Mouse (Mus musculus): Measurements from ENCODE around the gene Ticam1. TPM values are rescaled to one million over a fixed set of nuclear protein-coding genes. Genes with fewer than 3 reads are reported as not detected.
A peak's percentile ranks its signal among the peaks of the same experiment; 100 is the strongest.

The Ticam1 gene
- polyA plus RNA-seq, 1 experiment: not detected

DNA sequence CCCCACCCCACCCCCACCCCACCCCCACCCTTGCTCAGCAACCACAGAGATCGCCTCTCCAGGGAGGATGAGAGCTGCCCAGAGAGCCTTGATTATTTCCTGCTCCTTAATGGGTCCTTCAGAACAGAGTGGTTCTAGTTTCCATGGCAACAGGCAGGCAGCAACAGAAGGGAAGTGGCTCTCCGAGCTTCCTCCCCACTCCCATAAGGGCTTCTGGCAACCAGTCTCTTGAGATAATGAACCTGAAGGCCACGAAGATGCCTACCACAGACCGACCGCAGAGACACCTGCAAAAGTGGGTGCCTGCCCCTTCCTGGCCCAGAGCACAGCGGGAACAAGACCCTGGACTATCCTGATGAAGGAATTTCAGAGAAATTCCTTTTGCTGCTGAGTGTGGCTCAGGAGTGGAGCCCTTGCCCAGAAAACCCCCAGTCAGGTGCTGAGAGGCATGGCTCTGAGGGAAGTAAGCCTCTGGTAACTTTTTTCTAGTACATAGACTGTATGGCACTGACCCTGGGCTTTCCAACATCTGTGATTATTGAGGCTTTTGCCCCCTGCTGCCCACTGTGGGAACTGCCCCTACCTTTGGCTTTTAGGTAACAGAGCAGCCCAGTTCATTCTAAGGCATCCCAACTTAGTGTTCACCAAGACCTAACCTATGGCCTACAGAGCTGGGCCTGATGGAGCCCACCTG lies 25.3 kb downstream of the Ticam1 start:
- Histone ChIP-seq H3K4me3 (ENCODE audit: insufficient read depth, low read depth, low read length) (0 out of 2 replicates have a peak overlapping the region, but pooled peaks have one; percentile 3), H3K4me1 (ENCODE audit: control insufficient read depth, insufficient read depth, low read length) (peaks cover 22% of the 10 kb centered on the region), H3K27ac (ENCODE audit: insufficient read depth, low read depth, low read length) (peak overlapping the region; percentile 73)
- 5% methylated on average over 6 of the region's 6 CpGs for WGBS
- TF ChIP-seq POLR2A (IDR thresholded peaks at IDR 0.05; ENCODE audit: insufficient read depth, low read depth, low read length) (no peak), CTCF (IDR thresholded peaks at IDR 0.05; ENCODE audit: insufficient read depth, low read depth, low read length) (peak; percentile 38; the same call in 1 of the 2 replicates)

DNA sequence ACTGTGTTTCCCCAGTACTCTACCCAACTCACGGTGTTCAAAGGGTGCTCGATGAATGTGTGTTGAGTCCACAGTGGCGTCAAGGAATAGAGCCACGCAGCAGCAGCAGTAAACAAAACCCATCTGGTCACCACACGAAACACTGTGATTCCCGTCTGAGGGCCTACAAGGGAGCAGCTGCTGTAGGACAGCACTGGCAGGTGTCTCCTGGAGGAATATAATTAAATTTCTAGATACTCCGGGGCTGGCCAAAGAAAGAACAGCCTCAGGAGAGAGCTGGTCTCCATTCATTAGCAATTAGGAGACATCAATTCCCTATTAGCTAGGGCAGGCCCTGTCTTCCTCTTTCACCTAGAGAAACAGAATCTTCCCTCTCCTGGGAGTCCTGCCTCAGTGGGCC lies 31.0 kb downstream of the Ticam1 start:
- Histone ChIP-seq H3K4me1 (ENCODE audit: control insufficient read depth, insufficient read depth, low read length) (peaks cover 13% of the 10 kb centered on the region; the same call in 1 of the 2 replicates), H3K27ac (ENCODE audit: insufficient read depth, low read depth, low read length) (no peak overlapping the region), H3K4me3 (ENCODE audit: insufficient read depth, low read depth, low read length) (no peak overlapping the region)
- 63% methylated on average over 7 of the region's 7 CpGs for WGBS
- no peak for TF ChIP-seq CTCF (IDR thresholded peaks at IDR 0.05; ENCODE audit: insufficient read depth, low read depth, low read length)
- TF ChIP-seq POLR2A (IDR thresholded peaks at IDR 0.05; ENCODE audit: insufficient read depth, low read depth, low read length): no peak

DNA sequence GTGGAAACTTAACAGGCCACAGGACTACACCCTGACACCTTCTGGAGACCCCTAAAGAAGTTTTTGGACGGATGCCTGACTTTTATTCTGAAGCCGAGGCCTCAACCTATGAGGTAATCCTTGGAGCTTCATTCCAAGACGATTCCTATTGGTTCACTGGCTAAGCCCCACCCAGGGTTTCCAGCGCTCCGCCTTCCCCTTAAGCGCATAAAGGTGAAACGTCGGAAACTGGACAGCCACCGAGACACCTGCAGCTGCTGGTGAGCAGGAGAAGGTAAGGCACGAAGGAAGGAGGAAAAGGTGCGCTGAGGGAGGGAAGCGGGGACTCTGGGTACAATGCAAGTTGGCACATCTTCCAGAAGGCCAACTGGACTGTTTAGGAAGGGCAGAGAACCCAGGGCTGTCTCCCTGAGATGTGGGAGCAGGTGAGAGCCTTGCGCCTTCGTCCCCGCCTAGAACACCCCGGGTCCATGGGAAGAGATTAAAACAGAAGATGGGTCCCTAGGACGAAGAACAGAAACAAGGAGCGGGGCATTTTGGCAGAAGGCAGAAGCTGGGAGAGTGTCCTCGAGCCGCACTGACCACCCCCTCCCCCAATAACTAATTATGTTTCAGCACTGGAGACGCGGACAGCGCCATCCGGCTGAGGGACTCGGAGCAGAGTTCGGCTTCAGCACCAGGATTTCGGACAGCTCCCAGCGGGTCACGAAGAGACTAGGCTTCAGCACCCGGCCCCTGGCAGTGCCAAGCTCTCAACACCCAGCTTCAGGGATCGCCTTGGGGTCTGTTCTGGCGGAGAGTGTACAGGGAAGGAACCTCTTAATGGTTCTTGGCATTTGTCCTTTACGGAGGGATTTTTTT lies 34.8 kb downstream of the Ticam1 start:
- under 1% methylated on average over 33 of the region's 33 CpGs for WGBS
- peaks cover 9% of the 10 kb centered on the region for H3K4me1 ChIP-seq (ENCODE audit: control insufficient read depth, insufficient read depth, low read length)
- peak overlapping the region; percentile 79 for H3K4me3 ChIP-seq (ENCODE audit: insufficient read depth, low read depth, low read length)
- TF ChIP-seq POLR2A (IDR thresholded peaks at IDR 0.05; ENCODE audit: insufficient read depth, low read depth, low read length) (peak; percentile 87; the same call in 1 of the 2 replicates), CTCF (IDR thresholded peaks at IDR 0.05; ENCODE audit: insufficient read depth, low read depth, low read length) (no peak)
- peak overlapping the region; percentile 63 for H3K27ac ChIP-seq (ENCODE audit: insufficient read depth, low read depth, low read length)

DNA sequence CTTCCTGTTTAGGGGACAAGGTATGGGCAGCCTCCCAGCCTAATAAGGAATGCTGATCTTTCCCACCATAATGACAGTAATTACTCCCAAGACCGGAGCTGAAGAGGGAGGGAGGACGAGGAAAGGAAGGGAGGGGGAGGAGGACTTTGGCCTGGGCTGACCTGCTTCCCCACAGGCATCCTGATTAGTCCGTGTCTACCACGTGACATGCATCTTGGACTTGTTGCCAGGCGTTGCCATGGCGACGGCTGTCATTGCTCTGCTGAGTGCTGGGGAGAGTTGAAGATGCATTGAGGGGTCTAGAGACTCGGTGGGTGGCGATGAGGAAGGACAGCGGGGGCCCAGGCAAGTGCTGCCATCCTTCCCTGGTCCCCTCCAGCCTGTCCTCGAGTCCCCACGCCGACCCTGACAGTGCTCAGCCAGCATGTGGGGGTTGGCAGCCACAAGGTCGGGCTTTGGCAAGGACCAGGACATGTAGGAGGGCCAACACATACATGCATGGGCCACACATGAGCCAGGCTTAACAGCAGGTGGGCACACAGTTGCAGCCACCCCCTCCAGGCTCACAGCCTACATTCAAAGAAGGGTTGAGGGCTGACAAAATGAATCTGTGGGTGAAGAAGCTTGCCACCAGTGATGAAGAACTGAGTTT lies 42.6 kb downstream of the Ticam1 start:
- Histone ChIP-seq H3K27ac (ENCODE audit: insufficient read depth, low read depth, low read length) (peak overlapping the region; percentile 92), H3K4me1 (ENCODE audit: control insufficient read depth, insufficient read depth, low read length) (peaks cover 19% of the 10 kb centered on the region), H3K4me3 (ENCODE audit: insufficient read depth, low read depth, low read length) (peak overlapping the region; percentile 11; the same call in 1 of the 2 replicates)
- TF ChIP-seq CTCF (IDR thresholded peaks at IDR 0.05; ENCODE audit: insufficient read depth, low read depth, low read length) (no peak), POLR2A (IDR thresholded peaks at IDR 0.05; ENCODE audit: insufficient read depth, low read depth, low read length) (no peak)
- 1% methylated on average over 14 of the region's 14 CpGs for WGBS

DNA sequence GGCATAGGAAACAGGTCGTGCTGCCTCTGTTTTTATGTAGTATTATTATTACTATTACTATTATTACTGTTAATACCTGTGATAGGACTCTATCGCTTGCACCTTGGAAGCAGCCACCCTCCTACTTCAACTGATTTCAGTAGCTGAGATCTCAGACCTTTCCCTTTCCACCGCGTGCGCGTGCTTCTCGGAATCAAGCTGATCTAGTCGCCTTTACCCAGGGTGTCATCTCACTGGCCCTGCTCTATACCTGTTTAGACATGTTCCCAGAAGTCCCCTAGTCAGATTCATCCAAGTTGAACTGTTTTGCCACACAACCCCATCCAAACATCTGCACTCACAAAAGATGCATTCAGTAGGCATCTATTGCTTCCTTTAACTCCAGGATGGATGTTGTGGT lies 43.2 kb downstream of the Ticam1 start:
- H3K4me3 ChIP-seq (ENCODE audit: insufficient read depth, low read depth, low read length): no peak overlapping the region

DNA sequence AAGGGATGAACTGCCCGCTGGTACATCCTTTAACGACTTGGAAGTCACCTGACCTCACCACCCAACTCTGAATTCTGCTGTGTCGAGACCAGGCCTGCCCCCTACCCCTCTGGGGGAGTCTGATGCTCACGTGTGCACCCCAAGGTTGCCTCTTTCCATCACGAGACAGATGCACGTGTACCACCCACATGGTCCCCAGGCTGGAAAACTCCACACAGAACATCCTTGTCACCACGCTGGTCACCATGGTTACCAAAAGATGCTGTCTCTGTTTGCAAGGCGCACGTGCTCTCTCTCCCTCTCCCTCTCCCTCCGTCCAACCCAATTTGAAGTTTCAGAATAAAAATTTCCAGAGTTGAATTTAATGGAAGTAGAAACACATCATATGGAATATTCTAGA lies 46.6 kb downstream of the Ticam1 start:
- WGBS: 24% methylated on average over 10 of the region's 10 CpGs
- H3K4me1 ChIP-seq (ENCODE audit: control insufficient read depth, insufficient read depth, low read length): peaks cover 16% of the 10 kb centered on the region
- no peak overlapping the region for H3K27ac ChIP-seq (ENCODE audit: insufficient read depth, low read depth, low read length)

More for the DNA sequence above, 43.2 kb downstream of the Ticam1 start:
- Histone ChIP-seq H3K4me1 (ENCODE audit: control insufficient read depth, insufficient read depth, low read length) (peaks cover 19% of the 10 kb centered on the region), H3K27ac (ENCODE audit: insufficient read depth, low read depth, low read length) (peak overlapping the region; percentile 65)
- no peak for TF ChIP-seq POLR2A (IDR thresholded peaks at IDR 0.05; ENCODE audit: insufficient read depth, low read depth, low read length)
- TF ChIP-seq CTCF (IDR thresholded peaks at IDR 0.05; ENCODE audit: insufficient read depth, low read depth, low read length): no peak
- WGBS: 32% methylated on average over 8 of the region's 8 CpGs

DNA sequence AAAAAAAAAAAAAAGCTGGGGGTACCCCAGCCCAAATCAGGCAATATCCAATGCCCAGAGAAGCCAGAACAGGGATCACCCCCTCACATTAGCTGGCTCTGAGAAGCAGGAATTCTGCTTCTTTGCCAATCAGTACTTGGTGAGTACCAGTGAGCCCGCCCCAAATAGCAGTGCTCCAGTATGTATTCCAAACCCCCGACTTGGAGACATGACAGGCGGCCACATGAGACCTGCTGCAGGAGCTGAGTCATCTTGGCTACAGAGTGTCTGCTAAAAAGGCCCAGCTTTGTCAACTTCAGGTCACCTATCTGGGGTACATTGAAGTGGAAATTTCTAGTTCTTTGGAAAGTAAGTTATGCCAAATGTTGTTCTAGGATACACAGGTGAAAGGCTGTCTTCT lies 50.0 kb downstream of the Ticam1 start:
- Histone ChIP-seq H3K4me1 (ENCODE audit: control insufficient read depth, insufficient read depth, low read length) (peaks cover 7% of the 10 kb centered on the region), H3K27ac (ENCODE audit: insufficient read depth, low read depth, low read length) (no peak overlapping the region), H3K4me3 (ENCODE audit: insufficient read depth, low read depth, low read length) (no peak overlapping the region)
- 70% methylated on average over 3 of the region's 3 CpGs for WGBS
- TF ChIP-seq POLR2A (IDR thresholded peaks at IDR 0.05; ENCODE audit: insufficient read depth, low read depth, low read length) (no peak), CTCF (IDR thresholded peaks at IDR 0.05; ENCODE audit: insufficient read depth, low read depth, low read length) (no peak)

More for the DNA sequence above, 46.6 kb downstream of the Ticam1 start:
- TF ChIP-seq CTCF (IDR thresholded peaks at IDR 0.05; ENCODE audit: insufficient read depth, low read depth, low read length): no peak
- no peak overlapping the region for H3K4me3 ChIP-seq (ENCODE audit: insufficient read depth, low read depth, low read length)

DNA sequence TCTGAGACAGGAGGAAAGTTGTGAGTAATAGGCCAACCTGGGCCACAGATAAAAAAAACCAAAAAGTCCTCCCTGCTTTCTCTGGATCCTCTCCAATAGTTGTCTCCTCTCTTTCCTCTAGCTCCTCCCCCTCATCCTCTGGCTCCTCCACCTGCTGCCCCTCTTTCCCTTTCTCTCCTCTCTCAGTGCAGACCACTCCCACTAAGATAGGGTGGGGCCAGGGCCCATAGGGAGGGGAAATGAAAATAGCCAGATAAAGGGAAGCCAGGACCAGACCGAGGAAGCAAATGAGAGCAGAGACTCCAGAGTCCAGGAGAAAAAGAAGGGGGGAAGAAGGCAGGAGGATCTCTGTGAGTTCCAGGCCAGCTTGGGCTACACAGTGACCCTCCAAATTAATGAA lies 51.7 kb downstream of the Ticam1 start:
- 61% methylated on average over 1 of the region's 1 CpGs for WGBS
- no peak overlapping the region for H3K27ac ChIP-seq (ENCODE audit: insufficient read depth, low read depth, low read length)
- TF ChIP-seq POLR2A (IDR thresholded peaks at IDR 0.05; ENCODE audit: insufficient read depth, low read depth, low read length) (no peak), CTCF (IDR thresholded peaks at IDR 0.05; ENCODE audit: insufficient read depth, low read depth, low read length) (no peak)
- H3K4me1 ChIP-seq (ENCODE audit: control insufficient read depth, insufficient read depth, low read length): peaks cover 2% of the 10 kb centered on the region
- H3K4me3 ChIP-seq (ENCODE audit: insufficient read depth, low read depth, low read length): no peak overlapping the region
